Mouse (Mus musculus) limb, embryonic 13.5 days (tissue): ENCODE measurements around the gene Unc45b. TPM values are rescaled to one million over a fixed set of nuclear protein-coding genes. Genes with fewer than 3 reads are reported as not detected.
"Not testable (repeated sequence)": the region's sequence is repeated elsewhere in the genome, so short reads cannot be mapped to it uniquely, and the experiment has no call there.

ENCODE experiments used
- ATAC-seq: fragments of 200-750 bp; cut with Nextera tagmentation; 2 replicates; pipeline ENCODE4 v1.8.0; 2017; ENCODE audit warnings: low read depth, moderate number of reproducible peaks, moderate TSS enrichment; ENCODE audit not compliant: low FRiP score
- H3K27ac ChIP-seq: fragments of 300-500 bp; sonication (generic); 2 replicates; pipeline ENCODE4 v1.5.1; 2015; ENCODE audit warnings: inconsistent platforms, mild to moderate bottlenecking, moderate library complexity
- H3K27me3 ChIP-seq: fragments of 300-500 bp; sonication (generic); 2 replicates; pipeline ENCODE4 v1.6.1; 2015; ENCODE audit warnings: mild to moderate bottlenecking, inconsistent platforms
- H3K36me3 ChIP-seq: fragments of 300-500 bp; sonication (generic); 2 replicates; pipeline ENCODE4 v1.6.1; 2015; ENCODE audit warnings: inconsistent platforms, mild to moderate bottlenecking, moderate library complexity
- H3K4me1 ChIP-seq: fragments of 300-500 bp; sonication (generic); 2 replicates; pipeline ENCODE4 v1.6.1; 2015; ENCODE audit warnings: inconsistent platforms
- H3K4me2 ChIP-seq: fragments of 300-500 bp; sonication (generic); replicated peaks from 2 replicates; pipeline ENCODE4 v1.6.1; 2015; ENCODE audit warnings: inconsistent platforms, mild to moderate bottlenecking, moderate library complexity
- H3K4me3 ChIP-seq: fragments of 300-500 bp; sonication (generic); 2 replicates; pipeline ENCODE4 v1.5.1; 2015; ENCODE audit warnings: moderate library complexity, mild to moderate bottlenecking, inconsistent platforms
- H3K9ac ChIP-seq: fragments of 300-500 bp; sonication (generic); 2 replicates; pipeline ENCODE4 v1.6.1; 2015; ENCODE audit warnings: mild to moderate bottlenecking, inconsistent platforms
- H3K9me3 ChIP-seq: fragments of 300-500 bp; sonication (generic); 2 replicates; pipeline ENCODE4 v1.6.1; 2016; ENCODE audit warnings: inconsistent platforms
- WGBS: fragments of 180-500 bp; shearing (Covaris S2); methylation state at CpG from one replicate; pipeline ENCODE4 v1.1.7; 2015; 5-methylcytosine and 5-hydroxymethylcytosine counted together
- polyA plus RNA-seq: library from polyadenylated mRNA; unstranded; fragments of >200 nt; fragmentation: Nextera tagmentation; extraction: Ambion mirVana; gene quantifications from 2 replicates; pipeline ENCODE4 v1.2.1, GENCODE M21; 2015

Unc45b gene
- polyA plus RNA-seq, 1 experiment from 2014 or later = 20.0 TPM

DNA sequence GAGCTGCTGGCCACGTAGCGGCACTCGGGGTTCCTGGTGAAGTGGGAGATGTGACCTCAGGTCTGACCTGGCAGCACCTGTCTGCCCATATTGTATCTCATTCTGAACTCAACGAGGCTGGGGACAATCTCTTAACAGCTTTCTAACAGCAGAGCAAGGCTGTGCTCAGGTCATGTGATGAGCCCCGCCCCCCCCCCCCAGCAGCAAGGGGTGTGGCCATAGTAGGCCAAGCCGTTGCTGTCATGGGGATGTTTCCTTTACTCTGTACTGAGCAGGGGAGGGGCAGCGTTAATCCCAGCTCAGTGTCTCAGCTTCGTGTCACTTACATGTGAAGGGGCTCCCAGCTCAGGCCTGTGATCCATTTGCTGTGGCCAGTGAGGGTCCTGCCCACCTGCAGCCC is 5.4 kb upstream of the Unc45b start:
- Histone ChIP-seq H3K9me3 (no peaks in the 10 kb centered on the region), H3K36me3 (peaks cover 65% of the 10 kb centered on the region), H3K4me3 (no peak overlapping the region), H3K27me3 (no peaks in the 10 kb centered on the region), H3K4me1 (peaks cover 10% of the 10 kb centered on the region), H3K9ac (no peak overlapping the region), H3K4me2 (no peak overlapping the region), H3K27ac (no peak overlapping the region)
- WGBS = 64% methylated on average over 8 of the region's 8 CpGs
- no peak for ATAC-seq

DNA sequence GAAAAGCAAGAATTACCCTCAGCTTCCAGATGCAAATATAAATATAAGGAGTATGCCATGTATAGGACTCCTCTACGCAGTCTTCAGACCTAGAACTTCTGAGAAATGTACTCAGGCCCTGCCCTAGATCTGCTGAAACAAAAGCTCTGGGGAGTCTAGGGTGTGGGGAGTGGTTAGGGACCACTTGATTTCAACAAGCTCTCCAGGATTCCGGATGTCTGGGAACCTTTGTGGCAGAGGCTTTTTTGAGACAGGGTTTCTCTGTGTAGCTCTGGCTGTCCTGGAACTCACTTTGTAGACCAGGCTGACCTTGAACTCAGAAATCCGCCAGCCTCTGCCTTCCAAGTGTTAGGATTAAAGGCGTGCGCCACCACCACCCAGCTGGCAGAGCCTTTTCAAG is 4.5 kb upstream of the Unc45b start:
- no peak overlapping the region for H3K27ac ChIP-seq
- H3K4me3 ChIP-seq = no peak overlapping the region
- H3K9ac ChIP-seq = no peak overlapping the region
- whole genome bisulfite sequencing = 94% methylated on average over 5 of the region's 5 CpGs
- H3K36me3 ChIP-seq = peaks cover 56% of the 10 kb centered on the region
- ATAC-seq = no peak
- H3K4me2 ChIP-seq = no peak overlapping the region
- peaks cover 10% of the 10 kb centered on the region for H3K4me1 ChIP-seq
- H3K27me3 ChIP-seq = 0 out of 2 replicates have a peak, but pooled peaks cover 4% of the 10 kb centered on the region
- no peaks in the 10 kb centered on the region for H3K9me3 ChIP-seq

DNA sequence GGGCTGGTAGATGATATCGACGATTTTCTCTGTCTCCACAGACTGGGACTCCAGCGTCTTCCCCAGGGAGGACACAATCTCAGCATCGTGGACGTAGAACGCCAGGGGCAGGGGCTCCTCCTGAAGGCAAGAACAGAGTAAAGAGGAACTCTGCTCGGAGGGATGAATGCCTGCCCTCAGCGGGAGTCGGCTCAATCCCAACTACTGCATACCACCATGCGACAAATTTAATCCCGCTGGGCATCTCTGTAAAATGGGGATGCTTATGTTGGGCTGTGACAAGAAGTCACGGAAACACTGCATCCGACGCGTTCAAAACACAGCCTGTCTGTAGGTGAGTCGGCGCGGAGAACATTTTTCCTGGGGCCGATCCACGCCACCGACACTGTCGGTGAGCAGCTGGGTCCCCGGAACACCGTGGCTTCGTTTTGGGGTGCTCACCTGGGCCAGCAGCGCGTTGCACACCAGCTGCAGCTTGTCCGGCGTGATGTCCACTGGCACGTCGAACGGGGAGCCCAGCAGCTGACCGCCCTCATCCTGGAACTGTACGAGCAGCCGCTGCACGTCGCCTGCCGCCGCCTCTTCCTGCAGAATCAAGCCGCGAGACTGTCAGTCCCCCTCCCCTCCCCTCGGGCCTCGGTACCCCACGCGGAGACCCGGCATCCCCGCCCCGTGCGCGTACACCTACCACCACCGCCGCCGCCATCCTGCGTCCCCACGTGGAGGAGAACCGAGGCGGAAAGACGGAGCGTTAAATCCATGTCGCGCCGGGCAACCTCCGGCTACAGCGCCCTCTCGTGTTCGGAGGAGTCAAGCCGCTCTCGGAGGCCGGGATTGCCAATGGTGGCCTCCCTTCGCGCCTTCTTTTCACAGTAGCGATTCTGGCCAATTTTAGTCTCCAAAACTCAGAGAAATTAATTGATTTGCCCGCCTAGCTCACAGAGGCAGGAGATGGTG is 2.4 kb upstream of the Unc45b start, which contains the start of gene Nle1:
Nle1 (minus strand) TSS at position 761 of the 957 bp plus-strand sequence.
- Histone ChIP-seq H3K9ac (peak within 1 kb of the TSS; percentile 88), H3K27ac (no peak within 1 kb of the TSS), H3K27me3 (peaks cover 8% of the 10 kb centered on the region; the same call in 1 of the 2 replicates), H3K9me3 (no peaks in the 10 kb centered on the region), H3K4me2 (peak within 1 kb of the TSS; percentile 86), H3K4me3 (peak within 1 kb of the TSS; percentile 87), H3K4me1 (peaks cover 10% of the 10 kb centered on the region), H3K36me3 (peaks cover 37% of the 10 kb centered on the region)
- peak; percentile 83 for ATAC-seq
- WGBS = 1% methylated on average over 72 of the region's 73 CpGs

DNA sequence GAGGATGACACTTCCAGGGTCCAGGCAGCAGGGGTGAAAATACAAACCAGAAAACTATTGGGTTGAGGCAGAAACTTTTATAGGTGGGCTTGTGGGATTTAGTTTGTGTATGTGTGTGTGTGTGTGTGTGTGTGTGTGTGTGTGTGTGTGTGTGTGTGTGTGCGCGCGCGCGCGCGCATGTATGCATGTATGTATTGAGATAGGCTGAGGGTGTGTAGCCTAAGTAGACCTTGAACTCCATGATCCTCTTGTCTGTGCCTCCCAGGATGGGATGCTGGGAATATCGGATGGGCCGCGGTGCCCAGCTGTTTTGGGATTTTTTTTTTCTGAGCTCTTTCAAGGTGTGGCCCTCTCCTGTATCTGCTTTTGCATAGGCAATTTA is 1.8 kb upstream of the Unc45b start:
- peak overlapping the region; percentile 88 for H3K9ac ChIP-seq
- peak overlapping the region; percentile 87 for H3K4me3 ChIP-seq
- H3K4me1 ChIP-seq = peaks cover 10% of the 10 kb centered on the region
- no peaks in the 10 kb centered on the region for H3K9me3 ChIP-seq
- peaks cover 30% of the 10 kb centered on the region for H3K36me3 ChIP-seq
- 56% methylated on average over 10 of the region's 10 CpGs for WGBS
- peak overlapping the region; percentile 86 for H3K4me2 ChIP-seq
- no peak overlapping the region for H3K27ac ChIP-seq
- H3K27me3 ChIP-seq = peaks cover 14% of the 10 kb centered on the region
- ATAC-seq = no peak

DNA sequence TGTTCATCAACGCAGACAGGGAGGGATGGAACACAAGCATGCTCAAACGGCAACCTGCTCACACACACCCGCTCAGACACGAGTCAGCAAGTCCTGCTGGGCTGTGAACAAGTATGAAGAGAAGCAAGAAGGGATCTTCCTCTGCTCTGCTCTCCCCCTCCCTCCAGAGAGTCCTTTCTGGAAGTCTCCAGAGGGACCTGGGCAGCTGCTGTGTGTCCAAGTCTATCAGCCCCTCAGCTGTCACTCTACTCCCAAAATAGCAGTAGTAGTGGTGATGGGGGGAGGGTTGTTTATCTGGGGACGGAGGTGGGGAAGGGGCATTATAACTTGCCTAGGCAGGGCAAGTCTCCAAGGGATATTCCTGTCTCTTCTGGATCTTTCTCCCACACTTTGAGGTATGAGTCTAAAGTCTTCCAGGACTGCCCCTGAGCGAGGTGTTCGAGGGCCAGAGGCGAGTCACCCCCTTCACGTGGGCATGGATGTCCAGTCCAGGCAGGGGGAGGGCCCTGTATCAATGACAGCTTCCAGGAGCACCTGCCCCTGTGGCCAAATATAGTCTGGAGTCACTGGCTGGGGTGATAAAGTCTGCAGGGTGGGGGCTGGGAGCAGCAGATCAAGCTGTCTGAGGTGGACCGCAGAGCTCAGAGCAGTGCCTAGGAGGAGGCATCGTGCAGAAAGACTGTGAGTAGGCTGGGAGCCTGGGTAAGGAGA is 484 bp downstream of the Unc45b start:
- H3K9ac ChIP-seq = no peak overlapping the region
- H3K4me1 ChIP-seq = peaks cover 14% of the 10 kb centered on the region
- H3K36me3 ChIP-seq = peaks cover 8% of the 10 kb centered on the region
- no peak overlapping the region for H3K27ac ChIP-seq
- H3K4me2 ChIP-seq = no peak overlapping the region
- peaks cover 23% of the 10 kb centered on the region for H3K27me3 ChIP-seq
- H3K4me3 ChIP-seq = no peak overlapping the region
- no peaks in the 10 kb centered on the region for H3K9me3 ChIP-seq
- ATAC-seq = no peak
- 72% methylated on average over 11 of the region's 11 CpGs for WGBS

DNA sequence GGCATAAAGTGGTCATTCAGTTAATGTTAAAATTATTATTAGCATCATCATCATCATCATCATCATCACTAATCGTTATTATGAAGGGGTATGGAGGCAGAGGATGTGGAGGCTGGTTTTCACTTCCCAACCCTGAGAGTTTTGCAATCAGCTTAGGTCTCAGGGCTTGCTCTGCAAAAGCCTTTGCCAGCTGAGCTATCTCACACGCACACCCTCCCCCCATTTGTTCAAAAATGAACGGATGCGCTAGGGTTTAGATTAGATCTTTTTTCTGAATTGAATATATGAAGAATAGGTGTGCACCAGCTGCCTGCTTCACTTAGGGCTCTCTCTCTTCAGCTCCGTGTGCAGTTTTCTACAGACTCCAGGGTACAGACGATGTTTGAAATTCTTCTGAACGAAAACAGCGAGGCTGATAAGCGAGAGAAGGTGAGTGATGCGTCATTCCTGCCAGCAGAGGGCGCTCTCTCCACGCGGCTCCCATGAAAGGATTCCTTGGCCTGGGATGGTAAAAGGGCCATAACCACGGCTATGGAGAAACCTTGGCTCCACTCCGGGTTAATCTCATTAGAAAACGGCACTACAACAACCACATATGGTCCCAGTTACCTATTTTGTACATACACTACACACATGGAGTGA is 4.5 kb downstream of the Unc45b start:
- no peak overlapping the region for H3K27ac ChIP-seq
- peaks cover 31% of the 10 kb centered on the region for H3K27me3 ChIP-seq
- H3K9me3 ChIP-seq = no peaks in the 10 kb centered on the region
- peak overlapping the region; percentile 17; the same call in 1 of the 2 replicates for H3K4me3 ChIP-seq
- no peaks in the 10 kb centered on the region for H3K36me3 ChIP-seq
- peaks cover 4% of the 10 kb centered on the region; the same call in 1 of the 2 replicates for H3K4me1 ChIP-seq
- H3K9ac ChIP-seq = no peak overlapping the region
- 8% methylated on average over 16 of the region's 16 CpGs for WGBS
- peak overlapping the region; percentile 53 for H3K4me2 ChIP-seq
- peak; percentile 22; the same call in 1 of the 2 replicates for ATAC-seq

DNA sequence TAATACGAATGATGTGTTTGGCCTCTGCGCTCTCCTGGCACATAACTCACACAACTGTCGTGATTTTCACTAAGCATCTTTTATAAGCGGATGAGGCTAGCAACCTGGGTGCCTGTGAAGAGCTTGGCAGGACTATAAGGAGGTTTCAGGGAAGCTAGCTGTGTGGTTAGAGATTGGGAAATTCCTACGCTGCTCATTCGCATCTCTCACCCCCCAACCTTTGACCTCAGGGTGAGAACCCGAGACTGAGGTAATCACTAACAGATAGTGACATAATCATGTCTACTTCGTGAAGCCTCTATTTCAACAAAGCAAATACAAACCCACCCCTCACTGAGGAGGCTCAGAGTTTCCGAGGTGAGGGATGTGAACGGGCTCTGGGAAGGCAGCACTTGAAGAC is 10.4 kb downstream of the Unc45b start:
- Histone ChIP-seq H3K27ac (no peak overlapping the region), H3K9me3 (no peaks in the 10 kb centered on the region), H3K27me3 (peaks cover 57% of the 10 kb centered on the region), H3K4me2 (no peak overlapping the region), H3K4me1 (no peaks in the 10 kb centered on the region), H3K4me3 (no peak overlapping the region), H3K36me3 (no peaks in the 10 kb centered on the region), H3K9ac (no peak overlapping the region)
- no peak for ATAC-seq
- 39% methylated on average over 10 of the region's 10 CpGs for WGBS

DNA sequence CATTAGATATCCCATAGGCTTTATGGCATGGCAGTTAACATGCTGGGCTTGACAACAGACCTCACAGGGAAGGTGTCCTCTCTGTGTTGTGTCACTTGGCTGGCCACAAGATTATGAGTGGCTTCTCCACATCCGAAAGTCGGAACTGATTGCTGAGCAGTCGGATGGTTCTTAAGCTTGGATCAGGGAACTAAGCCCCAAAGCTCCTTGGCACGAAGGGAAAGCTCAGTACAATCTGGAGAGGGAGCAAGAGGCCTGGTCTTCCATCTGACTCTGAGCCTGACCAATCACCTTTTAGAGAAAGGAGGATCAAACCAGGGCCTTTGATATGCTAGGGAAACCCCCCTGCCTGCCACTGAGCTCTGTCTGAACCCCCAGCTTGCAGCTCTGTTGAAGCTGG is 11.3 kb downstream of the Unc45b start:
- no peak overlapping the region for H3K4me2 ChIP-seq
- WGBS = 68% methylated on average over 4 of the region's 4 CpGs
- no peaks in the 10 kb centered on the region for H3K9me3 ChIP-seq
- H3K4me3 ChIP-seq = no peak overlapping the region
- peaks cover 66% of the 10 kb centered on the region for H3K27me3 ChIP-seq
- ATAC-seq = no peak
- H3K4me1 ChIP-seq = no peaks in the 10 kb centered on the region
- H3K27ac ChIP-seq = no peak overlapping the region
- H3K36me3 ChIP-seq = no peaks in the 10 kb centered on the region
- no peak overlapping the region for H3K9ac ChIP-seq

DNA sequence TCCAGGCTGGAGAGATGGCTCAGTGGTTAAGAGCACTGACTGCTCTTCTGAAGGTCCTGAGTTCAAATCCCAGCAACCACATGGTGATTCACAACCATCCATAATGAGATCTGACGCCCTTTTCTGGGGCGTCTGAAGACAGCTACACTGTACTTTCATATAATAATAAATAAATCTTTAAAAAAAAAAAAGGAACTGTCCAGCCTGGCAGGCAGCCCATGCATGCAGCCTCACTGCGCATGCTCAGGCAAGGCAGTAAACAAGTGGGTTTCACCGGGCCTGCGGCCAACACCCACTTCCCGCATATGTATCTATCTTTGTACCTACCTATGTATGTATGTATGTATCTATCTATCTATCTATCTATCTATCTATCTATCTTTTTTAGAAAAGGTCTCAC is 13.6 kb downstream of the Unc45b start:
- not testable (repeated sequence) for H3K9ac ChIP-seq, H3K27ac ChIP-seq, H3K9me3 ChIP-seq, H3K4me2 ChIP-seq, H3K36me3 ChIP-seq, H3K4me1 ChIP-seq, ATAC-seq, H3K4me3 ChIP-seq
- 87% methylated on average over 6 of the region's 6 CpGs for WGBS
- peaks cover 84% of the 10 kb centered on the region for H3K27me3 ChIP-seq

DNA sequence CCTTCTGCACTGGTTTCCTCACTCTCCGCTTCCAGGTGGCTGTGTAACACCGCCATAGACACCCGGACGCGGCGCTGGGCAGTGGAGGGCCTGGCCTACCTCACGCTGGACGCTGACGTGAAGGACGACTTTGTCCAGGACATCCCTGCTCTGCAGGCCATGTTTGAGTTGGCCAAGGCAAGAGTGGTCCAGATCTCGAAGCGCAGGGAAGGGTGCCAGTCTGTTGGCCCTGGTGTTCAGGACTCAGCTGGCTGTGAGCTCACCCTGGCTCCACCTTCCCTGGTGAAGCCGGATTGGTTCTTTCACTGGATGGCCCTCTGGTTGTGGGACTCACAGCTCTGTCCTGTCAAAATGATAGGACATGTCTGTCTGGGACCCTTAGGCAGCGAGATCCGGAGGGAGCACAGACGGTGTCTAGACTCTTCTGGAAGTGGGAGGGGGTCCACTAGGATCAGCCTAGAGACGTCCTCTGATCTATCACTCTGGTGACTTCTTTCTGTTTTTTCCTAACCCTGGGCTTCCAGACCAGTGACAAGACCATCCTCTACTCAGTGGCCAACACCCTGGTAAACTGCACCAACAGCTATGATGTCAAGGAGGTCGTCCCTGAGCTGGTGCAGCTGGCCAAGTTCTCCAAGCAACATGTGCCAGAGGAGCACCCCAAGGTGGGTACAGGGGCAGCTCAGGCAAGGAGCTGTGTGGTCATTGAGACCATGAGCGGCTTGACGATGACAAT is 18.7 kb downstream of the Unc45b start:
- Histone ChIP-seq H3K4me1 (peaks cover 10% of the 10 kb centered on the region), H3K9me3 (no peaks in the 10 kb centered on the region), H3K4me2 (no peak overlapping the region), H3K36me3 (no peaks in the 10 kb centered on the region), H3K9ac (no peak overlapping the region), H3K4me3 (no peak overlapping the region), H3K27me3 (peaks cover 78% of the 10 kb centered on the region), H3K27ac (no peak overlapping the region)
- ATAC-seq = peak; percentile 36; the same call in 1 of the 2 replicates
- 31% methylated on average over 20 of the region's 20 CpGs for WGBS

DNA sequence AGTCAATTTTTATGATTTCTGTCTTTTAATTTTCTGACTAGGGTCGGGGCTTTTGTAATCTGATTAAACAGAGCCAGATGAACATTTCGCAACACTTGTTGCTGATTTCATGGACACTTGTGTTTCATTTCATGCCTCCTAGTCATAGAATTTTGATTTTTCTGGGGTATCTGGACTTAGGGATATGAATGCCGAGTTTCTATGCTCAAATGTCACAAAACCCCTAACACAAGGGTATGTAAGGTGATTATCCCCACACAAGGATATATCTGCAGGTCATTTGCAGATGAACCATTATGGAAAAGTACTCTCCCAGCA is 19.2 kb downstream of the Unc45b start:
- Histone ChIP-seq H3K9ac (no peak overlapping the region), H3K4me1 (peaks cover 10% of the 10 kb centered on the region), H3K36me3 (no peaks in the 10 kb centered on the region), H3K9me3 (no peaks in the 10 kb centered on the region), H3K4me3 (no peak overlapping the region), H3K27me3 (peaks cover 81% of the 10 kb centered on the region), H3K27ac (no peak overlapping the region), H3K4me2 (no peak overlapping the region)
- WGBS = 34% methylated on average over 3 of the region's 3 CpGs
- ATAC-seq = no peak
